Mouse (Mus musculus): Measurements from ENCODE around the gene Crebzf.

The Crebzf gene

DNA sequence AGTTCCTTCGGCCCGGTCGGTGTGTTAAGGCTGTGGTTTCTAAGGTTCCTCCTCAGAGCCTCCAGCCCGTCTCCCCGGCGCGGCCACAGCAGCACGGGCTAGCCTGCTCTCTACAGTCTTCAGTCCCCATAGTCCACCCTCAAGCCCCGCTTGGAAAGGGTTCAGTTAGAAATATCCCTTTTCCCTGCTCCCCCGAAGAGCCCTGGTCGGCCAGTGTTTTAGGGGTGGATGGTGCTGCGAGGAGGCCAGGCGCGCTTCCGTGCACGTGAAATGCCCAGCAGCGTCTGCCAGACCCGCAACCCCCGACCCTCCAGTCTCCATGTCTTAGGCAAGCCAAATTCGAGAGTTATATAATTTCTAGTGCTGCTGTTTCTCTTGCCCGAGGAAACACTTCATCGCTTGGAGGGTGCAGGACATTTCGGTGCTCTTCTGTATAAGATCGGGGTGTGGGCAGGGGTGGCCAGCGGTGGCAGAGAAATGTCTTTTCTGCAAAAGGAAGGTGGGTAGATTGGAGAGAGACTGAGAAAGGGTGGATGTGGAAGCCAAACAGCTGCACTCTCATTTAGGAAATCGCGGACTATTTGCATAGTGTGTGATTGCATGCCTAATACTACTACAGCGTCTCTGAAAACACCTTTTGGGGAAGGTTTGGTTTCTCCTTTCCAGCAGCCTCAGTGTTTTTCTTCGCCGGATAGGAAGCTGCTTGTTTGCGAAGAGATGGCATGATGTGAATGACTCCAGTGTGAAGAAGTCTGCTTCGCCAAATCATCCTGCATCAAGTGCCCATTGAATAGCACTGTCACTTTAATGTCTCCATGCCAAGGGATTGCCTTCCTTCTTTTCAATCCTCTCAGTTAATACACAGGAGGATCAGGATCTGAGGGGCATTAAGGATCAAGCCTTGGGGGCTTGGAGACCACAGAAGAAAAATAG lies 34.0 kb downstream of the Crebzf start, which contains the start of gene Dlg2:
Dlg2 (plus strand) TSS at position 360 of the 933 bp plus-strand sequence.
- no peak for DNase-seq (ENCODE audit: low read depth, low spot score)

DNA sequence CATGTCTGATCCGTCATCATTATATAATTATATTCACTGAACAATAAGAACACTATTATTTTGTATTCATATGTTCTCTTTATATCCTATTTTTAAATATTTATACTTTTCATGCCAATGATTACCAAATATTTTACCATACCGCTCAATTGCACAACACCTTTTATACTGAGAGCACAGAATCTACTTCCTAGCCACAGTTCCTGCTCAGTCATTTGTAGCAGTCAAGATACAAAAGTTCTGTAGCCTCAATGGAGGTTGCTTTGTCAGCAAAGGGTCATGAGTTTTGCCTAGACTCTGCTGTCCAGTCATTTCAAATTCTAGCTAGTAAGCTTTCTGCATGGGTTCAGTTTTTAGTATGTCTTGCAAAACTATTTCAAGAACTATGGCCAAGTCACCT lies 40.1 kb downstream of the Crebzf start:
- DNase-seq (ENCODE audit: low read depth, low spot score): no peak
